Mouse (Mus musculus): ENCODE results near the gene Serpinb3a. TPM values are rescaled to one million over a fixed set of nuclear protein-coding genes. Genes with fewer than 3 reads are reported as not detected.
A peak's percentile ranks its signal among the peaks of the same experiment; 100 is the strongest.
"Not testable (repeated sequence)": the region's sequence is repeated elsewhere in the genome, so short reads cannot be mapped to it uniquely, and the experiment has no call there.

Gene Serpinb3a
- total RNA-seq (2021): not detected
- long read RNA-seq, experiment 1: 0 reads
- long read RNA-seq, experiment 2: 0 reads

DNA sequence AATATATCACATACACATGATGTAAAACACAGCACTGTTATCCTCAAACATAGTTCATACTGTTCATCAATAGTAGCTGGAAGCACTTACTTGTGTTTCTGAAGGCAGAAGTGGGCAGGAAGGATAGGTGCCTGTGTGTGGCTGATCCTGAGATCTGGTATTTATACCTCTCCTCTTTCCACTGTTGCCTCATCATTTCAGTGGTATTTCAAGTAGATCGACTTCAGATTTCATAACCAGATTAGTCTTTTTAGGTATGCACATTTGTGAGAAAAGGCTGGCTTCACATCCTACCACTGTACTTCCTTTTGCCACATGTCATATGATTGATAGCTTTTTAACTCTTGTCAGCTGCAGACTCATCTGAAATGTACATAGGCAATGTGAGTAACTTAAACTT, at the start of gene Serpinb3a:
Gene Serpinb3a (minus strand): TSS at position 101 of the 400 bp plus-strand sequence.
- no peak for TF ChIP-seq CTCF (IDR thresholded peaks at IDR 0.05)
- Histone ChIP-seq H3K4me3 (no peak within 1 kb of the TSS), H3K27ac (no peak within 1 kb of the TSS)
- intact Hi-C loops (cut with DNase I): no loop called here
- no peak for DNase-seq

GRCm38 (mm10) chr1:107098417-107098816, 46.3 kb upstream of the Serpinb3a start:
- no peak for DNase-seq
- intact Hi-C loops (cut with DNase I): no loop called here
- Histone ChIP-seq H3K4me3 (no peak overlapping the region), H3K27ac (no peak overlapping the region)
- TF ChIP-seq CTCF (IDR thresholded peaks at IDR 0.05): no peak

- intact Hi-C loops (cut with DNase I): no loop called here
- no peak for DNase-seq
- H3K4me3 ChIP-seq: no peak within 1 kb of the TSS
- no peak within 1 kb of the TSS for H3K27ac ChIP-seq
- no peak for TF ChIP-seq CTCF (IDR thresholded peaks at IDR 0.05)
Measured at GRCm38 (mm10) chr1:107083406-107083805, 31.3 kb upstream of the Serpinb3a start, which contains the start of gene Serpinb3d. Serpinb3d (minus strand) TSS chr1:107083506.

GRCm38 (mm10) chr1:107034236-107034635, 17.9 kb downstream of the Serpinb3a start:
- H3K4me3 ChIP-seq; H3K27ac ChIP-seq; DNase-seq; intact Hi-C loops (cut with DNase I): not testable (repeated sequence)

DNA sequence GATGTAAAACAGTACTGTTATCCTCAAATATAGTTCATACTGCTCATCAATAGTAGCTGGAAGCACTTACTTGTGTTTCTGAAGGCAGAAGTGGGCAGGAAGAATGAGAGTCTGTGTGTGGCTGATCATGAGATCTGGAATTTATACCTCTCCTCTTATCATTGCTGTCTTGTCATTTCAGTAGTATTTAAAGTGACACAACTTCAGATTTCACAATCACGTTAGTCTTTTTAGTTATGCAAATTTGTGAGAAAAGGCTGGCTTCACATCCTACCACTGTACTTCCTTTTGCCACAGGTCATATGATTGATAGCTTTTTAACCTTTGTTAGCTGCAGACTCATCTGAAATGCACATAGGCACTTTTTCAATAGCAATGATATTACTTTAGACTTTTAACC, 26.2 kb downstream of the Serpinb3a start:
- no peak overlapping the region for H3K27ac ChIP-seq
- intact Hi-C loops (cut with DNase I): no loop called here
- H3K4me3 ChIP-seq: no peak overlapping the region

GRCm38 (mm10) chr1:107015210-107015609, 36.9 kb downstream of the Serpinb3a start:
- Histone ChIP-seq H3K27ac (no peak overlapping the region), H3K4me3 (no peak overlapping the region)
- TF ChIP-seq CTCF (IDR thresholded peaks at IDR 0.05): no peak
- peak; percentile 14 for DNase-seq
- intact Hi-C loops (cut with DNase I): no loop called here

More for the DNA sequence above, 26.2 kb downstream of the Serpinb3a start:
- DNase-seq: no peak
- TF ChIP-seq CTCF (IDR thresholded peaks at IDR 0.05): no peak

- H3K4me3 ChIP-seq: no peak overlapping the region
- no peak overlapping the region for H3K27ac ChIP-seq
- DNase-seq: no peak
- intact Hi-C loops (cut with DNase I): no loop called here
- TF ChIP-seq CTCF (IDR thresholded peaks at IDR 0.05): peak; percentile 29; the same call in 1 of the 2 replicates
Measured at GRCm38 (mm10) chr1:107014530-107014929, 37.6 kb downstream of the Serpinb3a start.

- DNase-seq: no peak
- intact Hi-C loops (cut with DNase I): no loop called here
- no peak overlapping the region for H3K27ac ChIP-seq
- H3K4me3 ChIP-seq: no peak overlapping the region
- TF ChIP-seq CTCF (IDR thresholded peaks at IDR 0.05): no peak
Measured at GRCm38 (mm10) chr1:107006316-107006715, 45.8 kb downstream of the Serpinb3a start.

- Histone ChIP-seq H3K27ac (no peak overlapping the region), H3K4me3 (no peak overlapping the region)
- no peak for DNase-seq
- intact Hi-C loops (cut with DNase I): no loop called here
- no peak for TF ChIP-seq CTCF (IDR thresholded peaks at IDR 0.05)
Measured at GRCm38 (mm10) chr1:107001754-107002153, 50.3 kb downstream of the Serpinb3a start.

DNA sequence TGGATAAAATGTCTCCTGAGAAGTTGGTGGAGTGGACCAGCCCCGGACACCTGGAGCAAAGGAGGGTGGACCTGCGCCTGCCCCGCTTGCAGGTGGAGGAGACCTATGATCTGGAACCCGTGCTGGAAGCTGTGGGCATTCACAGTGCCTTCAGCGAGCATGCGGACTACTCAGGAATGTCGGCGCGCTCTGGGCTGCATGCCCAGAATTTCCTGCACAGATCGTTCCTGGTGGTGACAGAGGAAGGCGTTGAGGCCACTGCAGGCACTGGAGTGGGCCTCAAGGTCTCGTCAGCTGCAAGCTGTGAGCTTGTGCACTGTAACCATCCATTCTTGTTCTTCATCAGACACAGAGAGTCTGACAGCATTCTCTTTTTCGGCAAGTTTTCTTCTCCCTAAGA, 51.7 kb downstream of the Serpinb3a start:
- TF ChIP-seq CTCF (IDR thresholded peaks at IDR 0.05): no peak
- DNase-seq: no peak
- H3K27ac ChIP-seq: no peak overlapping the region
- intact Hi-C loops (cut with DNase I): no loop called here
- H3K4me3 ChIP-seq: no peak overlapping the region

Other genes starting within 250 kb of the Serpinb3a start
- gene Serpinb5, start 191.1 kb downstream of the Serpinb3a start, total RNA-seq (2021): not detected
- gene Serpinb12, start 117.9 kb downstream of the Serpinb3a start, total RNA-seq (2021): not detected
- not detected for gene Serpinb13, start 71.3 kb downstream of the Serpinb3a start, total RNA-seq (2021)
- gene Serpinb3d, start 31.2 kb upstream of the Serpinb3a start, total RNA-seq (2021): not detected
- not detected for gene Serpinb3b, start 226.1 kb upstream of the Serpinb3a start, total RNA-seq (2021)
- gene Serpinb3c, start 226.1 kb upstream of the Serpinb3a start, total RNA-seq (2021): not detected

Data from gastrocnemius, adult 2 months (tissue).